Mouse (Mus musculus): ENCODE measurements around the gene Xkrx.

GRCm38 (mm10) chrX:134111767-134112166 is 50.1 kb downstream of the Xkrx start:
- TF ChIP-seq ZNF384 (IDR thresholded peaks at IDR 0.05; ENCODE audit: low read depth, low read length) (no peak), CTCF (IDR thresholded peaks at IDR 0.05 in 2 of 3, conservative IDR thresholded peaks at IDR 0.05 in 1 of 3; ENCODE audit: control insufficient read depth in 1 of 3, insufficient read depth in 1 of 3, low read depth in 2 of 3, low read length in 3 of 3, poor library complexity in 1 of 3, severe bottlenecking in 1 of 3) (no peak), CHD1 (IDR thresholded peaks at IDR 0.05; ENCODE audit: low read depth, low read length) (no peak), GATA1 (IDR thresholded peaks at IDR 0.05; ENCODE audit: low read depth, low read length) (peak; percentile 89), ZKSCAN1 (IDR thresholded peaks at IDR 0.05; ENCODE audit: low read depth, low read length) (no peak), POLR2AphosphoS5 (IDR thresholded peaks at IDR 0.05; ENCODE audit: borderline replicate concordance, low read depth, low read length) (no peak), HCFC1 (IDR thresholded peaks at IDR 0.05; ENCODE audit: low read depth, low read length) (no peak), KAT2A (conservative IDR thresholded peaks at IDR 0.05; ENCODE audit: low read depth, low read length) (no peak), RAD21 (IDR thresholded peaks at IDR 0.05; ENCODE audit: low read depth, low read length) (no peak), EP300 (IDR thresholded peaks at IDR 0.05; ENCODE audit: low read depth in 1 of 2, low read length in 2 of 2) (peak; percentile 79 to 80), POLR2A (IDR thresholded peaks at IDR 0.05; ENCODE audit: control insufficient read depth in 1 of 2, insufficient read depth in 1 of 2, low read depth in 1 of 2, low read length in 2 of 2, poor library complexity in 1 of 2) (no peak), ZC3H11A (IDR thresholded peaks at IDR 0.05; ENCODE audit: low read depth, low read length) (no peak), MAFK (IDR thresholded peaks at IDR 0.05; ENCODE audit: borderline replicate concordance, low read depth, low read length) (no peak), MAZ (IDR thresholded peaks at IDR 0.05; ENCODE audit: low read depth, low read length) (no peak)

Measured in MEL (cell line).